Mouse (Mus musculus) liver, postnatal 0 days (tissue): ENCODE measurements at regions not wholly inside any gene's neighbourhood (a gene's known extent, or its start where the extent isn't known, plus 50 kb on each side); places are given as distances from the start of the nearest gene placed in this dataset.

Experiments
- CTCF ChIP-seq: sonication (generic); IDR thresholded peaks from 2 replicates; pipeline ENCODE4 v1.5.1; 2016; ENCODE audit warnings: antibody characterized with exemption, low read depth
- EP300 ChIP-seq: IDR thresholded peaks from 2 replicates; pipeline ENCODE4 v1.6.1; 2016; ENCODE audit warnings: antibody characterized with exemption, low read depth, mild to moderate bottlenecking

DNA sequence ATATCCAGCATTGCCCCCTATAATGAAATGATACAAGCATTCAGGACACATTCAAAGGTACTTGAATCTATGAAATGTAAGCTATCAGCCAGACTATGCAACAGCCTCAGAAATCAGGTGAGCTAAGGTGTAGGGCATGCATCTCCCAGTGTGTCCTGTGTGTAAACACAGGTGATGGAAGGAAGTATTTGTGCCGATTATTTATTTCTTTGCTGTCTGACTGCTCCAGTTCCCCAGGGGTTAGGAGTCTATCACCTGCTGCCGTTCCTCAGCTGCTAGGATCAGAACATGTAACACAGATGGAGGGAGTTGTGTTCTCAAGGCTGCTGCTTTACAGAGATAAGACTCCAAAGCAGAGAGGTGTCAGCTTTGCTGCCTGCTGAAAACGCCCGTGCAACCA, 103.0 kb upstream of the Mdga2 start:
- TF ChIP-seq CTCF (no peak), EP300 (no peak)
